8 mouse cellular contexts compared by ENCODE assay signal in the genomic region with DNA sequence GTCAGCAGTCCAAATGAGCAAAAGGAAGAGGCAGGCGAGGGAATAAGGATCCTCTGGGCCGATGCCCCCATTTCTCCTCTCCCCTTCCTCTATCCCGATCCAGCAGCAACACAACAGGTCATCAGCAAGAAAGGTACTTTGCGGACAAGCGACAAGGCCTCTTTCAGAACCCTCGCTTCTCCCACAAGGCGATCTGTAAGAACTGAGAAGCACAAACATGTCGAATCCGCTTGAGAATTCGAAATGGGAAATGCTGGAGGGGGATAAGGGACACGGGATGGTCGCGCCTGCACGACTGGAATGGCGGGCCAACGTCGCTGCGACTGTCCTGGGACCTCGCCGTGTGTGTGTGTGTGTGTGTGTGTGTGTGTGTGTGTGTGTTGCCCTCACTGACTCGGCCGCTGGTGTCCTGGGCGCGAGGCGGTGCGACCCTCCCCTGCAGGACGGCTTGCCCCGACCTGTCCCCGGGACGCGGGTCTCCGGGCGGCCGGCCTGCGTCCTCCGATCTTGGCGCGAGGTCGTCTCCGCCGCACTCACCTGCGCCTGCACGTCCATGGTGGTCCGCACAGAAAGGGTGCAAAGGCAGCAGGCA. TPM values are rescaled to one million over a fixed set of nuclear protein-coding genes. Genes with fewer than 3 reads are reported as not detected.
DNase-seq lines count a peak whose midpoint lies in the region; ATAC-seq and TF ChIP-seq lines count a peak whose summit lies in the region.
"Not testable (repeated sequence)": the region's sequence is repeated elsewhere in the genome, so short reads cannot be mapped to it uniquely, and the experiment has no call there.

No protein-coding gene starts in this region.

- ATAC-seq in heart, embryonic 14.5 days (ENCODE audit: insufficient number of reproducible peaks, insufficient read depth, low FRiP score, low read depth), result peak; percentile 8; the same call in 1 of the 2 replicates
- ATAC-seq in intestine, embryonic 15.5 days, result peak; percentile 40
- ATAC-seq in limb, embryonic 14.5 days (ENCODE audit: low FRiP score, low read depth); lung, postnatal 0 days; neural tube, embryonic 13.5 days (ENCODE audit: low read depth): not testable (repeated sequence)

- peak overlapping the region; percentile 67 for H3K4me3 ChIP-seq in brown adipose tissue, adult 24 weeks (ENCODE audit: insufficient read depth, low read depth, low read length)
- peak overlapping the region; percentile 67 for H3K4me3 ChIP-seq in forebrain, embryonic 10.5 days
- H3K4me3 ChIP-seq in heart, embryonic 14.5 days (ENCODE audit: control insufficient read depth in 1 of 2, insufficient read depth in 1 of 2, low read depth in 1 of 2, low read length in 2 of 2), result peak overlapping the region; percentile 64 to 66
- peak overlapping the region; percentile 67 for H3K4me3 ChIP-seq in intestine, embryonic 15.5 days (replicated peaks)
- peak overlapping the region; percentile 58 for H3K4me3 ChIP-seq in limb, embryonic 14.5 days (replicated peaks; ENCODE audit: low read length)
- peak overlapping the region; percentile 55 for H3K4me3 ChIP-seq in lung, postnatal 0 days (ENCODE audit: low read depth, low read length)
- peak overlapping the region; percentile 56 for H3K4me3 ChIP-seq in neural tube, embryonic 13.5 days

- under 1% methylated on average over 44 of the region's 44 CpGs for WGBS in forebrain, embryonic 10.5 days
- under 1% methylated on average over 40 of the region's 44 CpGs for WGBS in heart, embryonic 14.5 days
- WGBS in intestine, embryonic 15.5 days, result under 1% methylated on average over 36 of the region's 44 CpGs
- under 1% methylated on average over 27 of the region's 44 CpGs for WGBS in limb, embryonic 14.5 days
- 0% methylated on average over 22 of the region's 44 CpGs for WGBS in lung, postnatal 0 days
- under 1% methylated on average over 38 of the region's 44 CpGs for WGBS in neural tube, embryonic 13.5 days

- peak; percentile 23 for DNase-seq in forebrain, embryonic 10.5 days (ENCODE audit: extremely low spot score, low spot score)
- DNase-seq in limb, embryonic 14.5 days (ENCODE audit: low spot score); lung, postnatal 0 days (ENCODE audit: low spot score): not testable (repeated sequence)
- peak; percentile 32 for DNase-seq in yolk sac, embryonic 10.5 days (ENCODE audit: low spot score)

- H3K9ac ChIP-seq in heart, embryonic 14.5 days (ENCODE audit: low read length), result peak overlapping the region; percentile 79
- peak overlapping the region; percentile 56 for H3K9ac ChIP-seq in intestine, embryonic 15.5 days
- peak overlapping the region; percentile 62 for H3K9ac ChIP-seq in limb, embryonic 14.5 days (ENCODE audit: low read depth, low read length, severe bottlenecking)
- not testable (repeated sequence) for H3K9ac ChIP-seq in lung, postnatal 0 days (replicated peaks; ENCODE audit: low read depth)
- H3K9ac ChIP-seq in neural tube, embryonic 13.5 days, result peak overlapping the region; percentile 71

- not testable (repeated sequence) for H3K4me1 ChIP-seq in brown adipose tissue, adult 24 weeks (ENCODE audit: control insufficient read depth, insufficient read depth, insufficient read length, low read length); heart, embryonic 14.5 days (ENCODE audit: control insufficient read depth in 2 of 2, insufficient read depth in 2 of 2, low read length in 2 of 2); intestine, embryonic 15.5 days (replicated peaks); limb, embryonic 14.5 days (ENCODE audit: control insufficient read depth, insufficient read depth, low read length); lung, postnatal 0 days (ENCODE audit: insufficient read depth, low read depth, low read length)
- H3K4me1 ChIP-seq in forebrain, embryonic 10.5 days, result peaks cover 21% of the 10 kb centered on the region
- peaks cover 14% of the 10 kb centered on the region for H3K4me1 ChIP-seq in neural tube, embryonic 13.5 days (replicated peaks)

- H3K27me3 ChIP-seq in forebrain, embryonic 10.5 days (ENCODE audit: poor library complexity, severe bottlenecking); heart, embryonic 14.5 days (ENCODE audit: control insufficient read depth, insufficient read depth, low read length); intestine, embryonic 15.5 days (replicated peaks); limb, embryonic 14.5 days (ENCODE audit: control insufficient read depth, insufficient read depth, low read length); lung, postnatal 0 days (replicated peaks; ENCODE audit: insufficient read depth, low read length); neural tube, embryonic 13.5 days: not testable (repeated sequence)

- not testable (repeated sequence) for H3K27ac ChIP-seq in brown adipose tissue, adult 24 weeks (replicated peaks; ENCODE audit: low read depth, low read length); limb, embryonic 14.5 days (replicated peaks; ENCODE audit: low read depth, low read length); lung, postnatal 0 days (ENCODE audit: low read length); neural tube, embryonic 13.5 days (replicated peaks)
- H3K27ac ChIP-seq in forebrain, embryonic 10.5 days, result peak overlapping the region; percentile 93
- peak overlapping the region; percentile 51 to 59; a peak in 2 of 4 replicates for H3K27ac ChIP-seq in heart, embryonic 14.5 days (replicated peaks in 1 of 2; ENCODE audit: control insufficient read depth in 1 of 2, insufficient read depth in 1 of 2, low read depth in 2 of 2, low read length in 2 of 2)
- H3K27ac ChIP-seq in intestine, embryonic 15.5 days, result peak overlapping the region; percentile 36; the same call in 1 of the 2 replicates

- peak overlapping the region; percentile 69 for H3K4me2 ChIP-seq in heart, embryonic 14.5 days (ENCODE audit: low read length)
- H3K4me2 ChIP-seq in intestine, embryonic 15.5 days (replicated peaks), result peak overlapping the region; percentile 64
- H3K4me2 ChIP-seq in limb, embryonic 14.5 days (replicated peaks; ENCODE audit: low read depth, low read length, severe bottlenecking), result peak overlapping the region; percentile 60
- peak overlapping the region; percentile 66 for H3K4me2 ChIP-seq in lung, postnatal 0 days (replicated peaks; ENCODE audit: low read depth, low read length)
- H3K4me2 ChIP-seq in neural tube, embryonic 13.5 days, result peak overlapping the region; percentile 75

- TF ChIP-seq POLR2A in limb, embryonic 14.5 days (IDR thresholded peaks at IDR 0.05; ENCODE audit: borderline replicate concordance, extremely low read depth, insufficient read depth, insufficient read length), result not testable (repeated sequence)

- H3K36me3 ChIP-seq in forebrain, embryonic 10.5 days (replicated peaks), result peaks cover 21% of the 10 kb centered on the region
- H3K36me3 ChIP-seq in heart, embryonic 14.5 days (ENCODE audit: control insufficient read depth, insufficient read depth, low read length), result peaks cover 19% of the 10 kb centered on the region
- H3K36me3 ChIP-seq in intestine, embryonic 15.5 days; lung, postnatal 0 days (ENCODE audit: insufficient read depth, low read length); neural tube, embryonic 13.5 days: not testable (repeated sequence)
- peaks cover 11% of the 10 kb centered on the region; the same call in 1 of the 2 replicates for H3K36me3 ChIP-seq in limb, embryonic 14.5 days (ENCODE audit: control insufficient read depth, insufficient read depth, low read length)

- not testable (repeated sequence) for TF ChIP-seq EP300 in lung, postnatal 0 days (IDR thresholded peaks at IDR 0.05)

- not testable (repeated sequence) for H3K9me3 ChIP-seq in forebrain, embryonic 10.5 days; heart, embryonic 14.5 days (ENCODE audit: control insufficient read depth, low read length); intestine, embryonic 15.5 days; limb, embryonic 14.5 days (ENCODE audit: control insufficient read depth, low read length); lung, postnatal 0 days (ENCODE audit: low read length); neural tube, embryonic 13.5 days

- not testable (repeated sequence) for TF ChIP-seq CTCF in lung, postnatal 0 days (IDR thresholded peaks at IDR 0.05)

RNA-seq across cellular contexts. Expression of gene Kifc1, which starts 0.4 kb away (rescaled TPM):
- not detected in 2 replicates for polyA plus RNA-seq in brown adipose tissue, adult 24 weeks (2012; ENCODE audit: insufficient read depth, insufficient read length, missing spikeins)
- 6.6 and 8.1 TPM in 2 replicates for polyA plus RNA-seq in forebrain, embryonic 10.5 days (2016; fragmentation: Nextera tagmentation; extraction: Ambion mirVana)
- 4.5 and 5.4 TPM in 2 replicates for polyA plus RNA-seq in heart, embryonic 14.5 days (2014; fragmentation: Nextera tagmentation; extraction: Ambion mirVana)
- 5.7 and 7.1 TPM in 2 replicates for polyA plus RNA-seq in intestine, embryonic 15.5 days (2015; fragmentation: Nextera tagmentation; extraction: Ambion mirVana)
- 58.8 and 60.6 TPM in 2 replicates for polyA plus RNA-seq in limb, embryonic 14.5 days (2012; rRNA removed)
- polyA plus RNA-seq in limb, embryonic 14.5 days (2014; fragmentation: Nextera tagmentation; extraction: Ambion mirVana), result 6.2 and 6.7 TPM in 2 replicates
- 0.37 and 1.0 TPM in 2 replicates for polyA plus RNA-seq in lung, postnatal 0 days (2015; fragmentation: Nextera tagmentation; extraction: Ambion mirVana)
- polyA plus RNA-seq in neural tube, embryonic 13.5 days (2015; fragmentation: Nextera tagmentation; extraction: Ambion mirVana), result 1.2 and 2.5 TPM in 2 replicates

RNA-seq across cellular contexts. Expression of gene Platr17, which starts 14.9 kb away (rescaled TPM):
- polyA plus RNA-seq in brown adipose tissue, adult 24 weeks (2012; ENCODE audit: insufficient read depth, insufficient read length, missing spikeins), result not detected in 2 replicates
- 0.19 and 0.39 TPM in 2 replicates for polyA plus RNA-seq in forebrain, embryonic 10.5 days (2016; fragmentation: Nextera tagmentation; extraction: Ambion mirVana)
- polyA plus RNA-seq in heart, embryonic 14.5 days (2014; fragmentation: Nextera tagmentation; extraction: Ambion mirVana), result 0.26 and 0.35 TPM in 2 replicates
- polyA plus RNA-seq in intestine, embryonic 15.5 days (2015; fragmentation: Nextera tagmentation; extraction: Ambion mirVana), result 0.18 and 0.21 TPM in 2 replicates
- 0.34 and 0.49 TPM in 2 replicates for polyA plus RNA-seq in limb, embryonic 14.5 days (2012; rRNA removed)
- 0.32 and 0.40 TPM in 2 replicates for polyA plus RNA-seq in limb, embryonic 14.5 days (2014; fragmentation: Nextera tagmentation; extraction: Ambion mirVana)
- polyA plus RNA-seq in lung, postnatal 0 days (2015; fragmentation: Nextera tagmentation; extraction: Ambion mirVana), result 0.29 and 0.55 TPM in 2 replicates
- polyA plus RNA-seq in neural tube, embryonic 13.5 days (2015; fragmentation: Nextera tagmentation; extraction: Ambion mirVana), result 0.43 TPM in 1 of 2 replicates, not detected in the other

RNA-seq across cellular contexts. Expression of gene Gm7029, which starts 16.4 kb away (rescaled TPM):
- not detected in 2 replicates for polyA plus RNA-seq in brown adipose tissue, adult 24 weeks (2012; ENCODE audit: insufficient read depth, insufficient read length, missing spikeins)
- polyA plus RNA-seq in forebrain, embryonic 10.5 days (2016; fragmentation: Nextera tagmentation; extraction: Ambion mirVana), result not detected in 2 replicates
- not detected in 2 replicates for polyA plus RNA-seq in heart, embryonic 14.5 days (2014; fragmentation: Nextera tagmentation; extraction: Ambion mirVana)
- not detected in 2 replicates for polyA plus RNA-seq in intestine, embryonic 15.5 days (2015; fragmentation: Nextera tagmentation; extraction: Ambion mirVana)
- polyA plus RNA-seq in limb, embryonic 14.5 days (2012; rRNA removed), result not detected in 2 replicates
- not detected in 2 replicates for polyA plus RNA-seq in limb, embryonic 14.5 days (2014; fragmentation: Nextera tagmentation; extraction: Ambion mirVana)
- polyA plus RNA-seq in lung, postnatal 0 days (2015; fragmentation: Nextera tagmentation; extraction: Ambion mirVana), result not detected in 2 replicates
- not detected in 2 replicates for polyA plus RNA-seq in neural tube, embryonic 13.5 days (2015; fragmentation: Nextera tagmentation; extraction: Ambion mirVana)

RNA-seq across cellular contexts. Expression of gene Daxx, which starts 19.2 kb away (rescaled TPM):
- 13.6 and 26.9 TPM in 2 replicates for polyA plus RNA-seq in brown adipose tissue, adult 24 weeks (2012; ENCODE audit: insufficient read depth, insufficient read length, missing spikeins)
- polyA plus RNA-seq in forebrain, embryonic 10.5 days (2016; fragmentation: Nextera tagmentation; extraction: Ambion mirVana), result 85.9 and 90.8 TPM in 2 replicates
- polyA plus RNA-seq in heart, embryonic 14.5 days (2014; fragmentation: Nextera tagmentation; extraction: Ambion mirVana), result 24.5 and 27.2 TPM in 2 replicates
- polyA plus RNA-seq in intestine, embryonic 15.5 days (2015; fragmentation: Nextera tagmentation; extraction: Ambion mirVana), result 37.5 and 39.1 TPM in 2 replicates
- 46.1 and 53.6 TPM in 2 replicates for polyA plus RNA-seq in limb, embryonic 14.5 days (2012; rRNA removed)
- 40.5 and 44.1 TPM in 2 replicates for polyA plus RNA-seq in limb, embryonic 14.5 days (2014; fragmentation: Nextera tagmentation; extraction: Ambion mirVana)
- polyA plus RNA-seq in lung, postnatal 0 days (2015; fragmentation: Nextera tagmentation; extraction: Ambion mirVana), result 23.9 and 29.0 TPM in 2 replicates
- polyA plus RNA-seq in neural tube, embryonic 13.5 days (2015; fragmentation: Nextera tagmentation; extraction: Ambion mirVana), result 51.0 TPM in 2 replicates

RNA-seq across cellular contexts. Expression of gene Tapbp, which starts 25.7 kb away (rescaled TPM):
- polyA plus RNA-seq in brown adipose tissue, adult 24 weeks (2012; ENCODE audit: insufficient read depth, insufficient read length, missing spikeins), result 75.7 and 99.3 TPM in 2 replicates
- 14.1 TPM in 2 replicates for polyA plus RNA-seq in forebrain, embryonic 10.5 days (2016; fragmentation: Nextera tagmentation; extraction: Ambion mirVana)
- polyA plus RNA-seq in heart, embryonic 14.5 days (2014; fragmentation: Nextera tagmentation; extraction: Ambion mirVana), result 44.9 and 47.1 TPM in 2 replicates
- polyA plus RNA-seq in intestine, embryonic 15.5 days (2015; fragmentation: Nextera tagmentation; extraction: Ambion mirVana), result 35.6 and 39.3 TPM in 2 replicates
- polyA plus RNA-seq in limb, embryonic 14.5 days (2012; rRNA removed), result 18.7 and 23.8 TPM in 2 replicates
- 28.9 and 30.5 TPM in 2 replicates for polyA plus RNA-seq in limb, embryonic 14.5 days (2014; fragmentation: Nextera tagmentation; extraction: Ambion mirVana)
- polyA plus RNA-seq in lung, postnatal 0 days (2015; fragmentation: Nextera tagmentation; extraction: Ambion mirVana), result 102 and 113 TPM in 2 replicates
- polyA plus RNA-seq in neural tube, embryonic 13.5 days (2015; fragmentation: Nextera tagmentation; extraction: Ambion mirVana), result 30.4 and 31.1 TPM in 2 replicates
